Mouse (Mus musculus) right cerebral cortex, postnatal 25 days (tissue): Measurements from ENCODE around the gene Gabarapl2.

Experiments used
- DNase-seq: peaks from one replicate; pipeline ENCODE4 v3.0.0; 2022

Gabarapl2 gene

GRCm38 (mm10) chr8:111940171-111941100 lies at the start of gene Gabarapl2:
Gene Gabarapl2, plus strand, starts transcription at chr8:111940703.
- peak; percentile 97 for DNase-seq

GRCm38 (mm10) chr8:111890911-111891303 lies 49.6 kb upstream of the Gabarapl2 start:
- no peak for DNase-seq

DNA sequence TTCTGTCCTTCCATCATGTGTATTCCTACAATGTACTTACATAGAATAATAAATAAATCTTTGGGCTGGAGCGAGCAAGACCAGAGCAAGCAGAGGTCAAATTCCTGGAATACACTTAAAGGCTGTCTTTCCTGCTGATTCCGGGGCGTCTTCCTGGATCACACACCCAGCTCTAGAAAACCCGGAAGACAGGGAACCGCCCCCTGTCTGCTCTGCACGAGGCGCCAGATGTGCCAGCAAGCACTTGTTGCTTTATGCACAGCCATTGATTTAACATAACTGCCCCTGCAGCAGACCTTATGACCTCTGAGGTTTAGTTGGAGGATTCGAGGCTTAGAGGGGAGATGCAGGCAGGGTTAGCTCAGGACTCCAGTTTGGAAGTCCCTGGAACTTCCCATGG lies 48.5 kb upstream of the Gabarapl2 start:
- DNase-seq, result no peak

DNA sequence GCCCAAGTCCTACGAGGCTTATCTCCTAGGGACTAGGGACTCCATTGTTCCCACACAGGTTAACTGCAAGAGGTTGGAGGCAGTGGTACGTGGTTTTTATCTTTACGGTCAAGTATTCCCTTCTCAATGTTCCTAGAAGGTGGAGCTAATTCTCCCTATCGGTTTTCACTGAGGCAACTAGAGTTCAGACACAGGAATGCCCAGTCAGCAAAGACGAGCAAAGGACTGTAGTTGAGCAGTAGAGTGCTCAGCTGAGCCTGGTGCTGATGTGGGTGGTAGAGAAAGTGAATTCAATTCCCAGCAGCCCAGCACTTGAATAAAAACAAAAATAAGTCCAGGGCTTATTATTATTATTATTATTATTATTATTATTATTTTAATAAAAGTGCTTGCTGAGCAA lies 47.9 kb upstream of the Gabarapl2 start:
- no peak for DNase-seq

- DNase-seq, result no peak
Observed at GRCm38 (mm10) chr8:111894955-111895354, 45.5 kb upstream of the Gabarapl2 start.

GRCm38 (mm10) chr8:111898586-111898985 lies 41.9 kb upstream of the Gabarapl2 start:
- DNase-seq, result no peak

DNA sequence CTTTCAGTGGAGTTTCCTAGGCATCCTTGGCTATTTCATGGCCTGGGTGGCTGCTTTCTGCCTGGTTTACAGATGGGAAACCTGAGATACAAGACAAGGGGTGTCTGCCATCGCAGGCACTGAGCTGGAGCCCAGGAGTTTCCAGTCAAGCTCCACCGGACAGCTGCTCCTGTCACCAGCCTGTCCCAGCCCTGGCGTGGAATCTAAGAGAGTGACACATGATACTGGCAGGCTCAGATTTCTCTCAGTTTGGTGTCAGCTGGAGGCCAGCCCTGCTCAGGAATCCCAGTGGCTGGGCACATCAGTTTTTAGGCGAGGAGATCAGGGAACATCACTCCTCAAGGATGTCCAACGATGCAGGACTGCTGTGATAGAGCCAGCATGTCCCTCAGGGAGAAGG lies 38.4 kb upstream of the Gabarapl2 start:
- DNase-seq, result no peak

DNA sequence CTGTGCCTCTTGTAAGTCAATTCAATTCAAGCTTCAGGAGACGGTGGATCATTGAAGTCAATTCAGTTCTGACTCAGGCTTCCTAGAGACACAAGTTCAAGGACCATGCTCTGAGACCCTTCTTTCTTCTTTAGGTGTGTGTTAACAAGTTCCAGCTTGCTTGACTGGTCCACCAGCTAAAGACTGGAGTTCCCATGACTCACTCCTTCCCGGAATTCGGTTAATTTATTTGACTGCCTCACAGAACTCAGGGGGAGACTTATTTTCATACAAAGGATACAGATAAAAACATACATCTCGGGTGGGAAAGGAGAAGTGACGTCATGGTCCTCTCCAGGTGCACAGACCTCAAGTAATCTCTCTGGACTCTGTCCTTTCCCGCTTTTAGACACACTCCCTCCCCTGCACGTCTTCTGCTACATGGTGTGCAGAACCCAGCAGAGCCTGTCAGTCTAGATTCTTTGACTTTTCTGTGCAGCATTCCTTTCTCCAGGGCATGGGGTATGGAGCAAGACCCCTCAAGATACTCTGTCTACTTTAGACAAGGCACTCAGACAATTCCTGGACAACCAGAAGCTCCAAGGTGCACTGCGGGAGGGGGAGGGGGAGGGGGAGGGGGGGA lies 34.9 kb upstream of the Gabarapl2 start:
- no peak for DNase-seq

DNA sequence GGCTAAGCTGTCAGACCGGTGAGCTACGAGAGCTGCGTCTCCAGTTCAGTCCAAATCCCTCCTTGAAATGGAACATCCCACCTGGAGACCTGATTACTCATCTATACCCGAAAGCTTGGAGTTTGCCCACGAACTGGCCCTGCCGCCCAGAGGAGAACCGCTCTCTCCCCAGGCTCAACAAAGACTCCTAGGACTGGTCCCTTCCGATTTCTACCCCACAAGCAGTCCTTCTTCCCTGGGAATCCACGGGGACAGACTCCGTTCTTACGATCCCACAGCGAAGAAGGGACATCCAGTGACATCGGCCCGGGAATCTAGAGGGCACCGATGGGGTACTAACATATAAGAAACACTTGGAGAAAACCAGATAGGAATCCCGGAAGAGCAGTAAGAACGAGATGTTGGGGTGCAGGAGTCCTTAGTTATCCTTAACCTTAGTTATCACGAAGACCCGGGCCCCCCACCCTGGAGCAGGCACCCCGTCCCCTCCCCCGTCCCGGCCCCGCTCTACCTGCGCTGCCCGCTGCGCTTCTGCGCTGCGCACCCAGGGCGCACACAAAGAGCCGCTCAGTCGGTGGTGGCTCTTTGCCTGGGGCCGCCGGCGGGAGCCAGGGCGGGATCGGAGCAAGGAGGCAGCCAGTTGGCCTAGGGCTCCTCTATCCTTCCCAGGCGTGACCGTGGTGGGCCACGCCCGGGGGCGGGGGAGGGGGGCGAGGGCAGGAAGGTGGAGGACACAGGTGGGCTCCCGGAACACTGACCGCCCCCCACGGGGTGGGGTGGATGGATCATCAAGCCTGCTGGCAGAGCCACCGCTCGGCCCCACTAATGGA lies 30.7 kb upstream of the Gabarapl2 start, which contains the start of gene Chst5:
TSS of gene Chst5 (minus strand) at position 827 of the 830 bp plus-strand sequence.
- no peak for DNase-seq

DNA sequence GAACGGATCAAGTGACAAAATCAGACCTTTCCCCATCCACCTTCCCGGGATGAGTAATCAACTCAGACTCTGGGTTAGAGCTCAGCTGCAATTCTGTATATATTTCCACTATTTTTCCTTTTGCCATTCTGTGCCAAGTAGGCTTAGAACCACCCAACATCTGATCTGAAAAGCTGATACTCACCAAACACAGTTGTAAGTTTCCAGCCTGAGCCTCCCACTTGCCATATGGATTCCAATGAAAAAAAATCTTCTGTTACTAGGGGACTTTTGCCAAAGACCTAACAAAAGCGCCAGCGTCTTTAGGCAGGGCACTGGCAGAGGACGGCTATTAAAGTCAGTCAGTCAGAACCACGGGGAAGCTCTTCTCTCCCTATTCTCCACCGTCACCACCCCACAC lies 28.9 kb upstream of the Gabarapl2 start:
- DNase-seq, result no peak

- DNase-seq, result no peak
Observed at GRCm38 (mm10) chr8:111912860-111913432, 27.6 kb upstream of the Gabarapl2 start.

- DNase-seq, result no peak
Observed at GRCm38 (mm10) chr8:111919663-111920062, 20.8 kb upstream of the Gabarapl2 start.

- no peak for DNase-seq
Observed at GRCm38 (mm10) chr8:111920971-111921370, 19.5 kb upstream of the Gabarapl2 start.

DNA sequence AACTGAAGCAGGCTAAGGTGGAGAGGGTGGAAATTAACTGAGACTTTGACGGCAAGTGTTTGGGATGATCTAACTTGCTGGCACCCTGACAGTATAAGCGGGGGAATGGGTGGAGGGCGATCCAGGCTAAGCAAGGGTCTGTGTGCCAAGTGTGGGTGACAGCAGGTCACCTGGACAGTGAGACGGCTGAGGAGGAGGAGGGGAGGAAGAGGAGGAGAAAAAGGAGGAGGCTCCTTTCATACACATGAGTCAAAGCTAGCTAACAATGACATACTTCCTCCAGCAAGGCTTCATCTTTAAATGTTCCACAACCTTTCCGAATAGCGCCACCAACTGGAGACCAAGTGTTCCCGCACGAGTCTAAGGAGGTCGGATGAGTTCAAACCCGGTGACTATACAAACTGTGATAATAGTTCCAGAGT lies 17.1 kb upstream of the Gabarapl2 start:
- no peak for DNase-seq

GRCm38 (mm10) chr8:111924976-111925375 lies 15.5 kb upstream of the Gabarapl2 start:
- no peak for DNase-seq

DNA sequence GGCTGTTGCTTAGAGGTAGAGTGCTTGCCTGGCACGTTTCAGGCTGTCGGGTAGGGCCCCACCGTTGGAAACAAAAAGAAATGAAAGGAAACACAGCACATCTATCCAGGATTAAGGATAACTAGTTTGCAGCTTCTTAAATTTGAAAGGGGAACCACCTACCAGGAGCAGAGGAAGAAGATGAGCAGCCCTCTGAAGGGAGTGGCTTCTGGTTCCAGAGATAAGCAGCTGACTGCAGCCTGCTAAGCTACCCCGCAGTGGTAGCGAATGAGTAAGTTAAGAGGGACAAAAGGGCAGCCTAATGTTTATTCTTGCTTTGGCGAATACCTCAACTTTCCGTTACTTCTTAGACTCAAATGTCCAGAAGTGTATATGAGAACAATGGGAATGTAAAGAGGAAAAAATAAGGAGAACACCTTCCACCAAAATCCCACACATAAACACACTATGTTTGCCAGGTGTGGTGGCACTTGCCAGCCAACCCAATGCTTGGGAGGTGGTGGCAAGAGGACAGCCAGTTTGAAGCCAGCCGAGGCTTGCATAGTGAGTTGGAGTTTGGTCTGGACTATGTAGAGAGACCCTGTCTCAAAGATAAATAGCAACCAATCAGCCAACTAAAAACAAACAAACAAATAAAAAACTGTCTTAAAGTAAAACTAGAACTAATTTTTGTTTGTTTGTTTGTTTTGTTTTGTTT lies 10.7 kb upstream of the Gabarapl2 start:
- DNase-seq, result no peak

DNA sequence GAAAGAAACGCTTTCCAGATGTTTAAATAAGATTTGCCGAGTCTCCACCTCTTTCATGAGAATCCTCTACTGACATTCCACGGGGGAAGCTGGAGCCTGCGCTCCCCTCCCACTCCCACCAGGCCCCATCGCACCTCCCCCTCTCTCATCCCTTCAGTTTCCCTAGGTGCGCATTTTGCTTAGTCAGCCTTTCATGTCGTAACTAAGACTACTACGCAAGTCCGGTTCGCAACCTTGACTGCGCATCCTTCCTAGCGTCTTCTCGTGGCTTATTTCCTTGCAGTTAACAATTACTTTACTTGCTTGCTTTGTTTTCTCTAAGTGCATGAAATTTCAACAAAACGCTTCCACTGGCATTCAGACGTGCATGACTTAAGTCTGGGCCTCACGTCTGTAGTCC lies 8.8 kb upstream of the Gabarapl2 start:
- DNase-seq, result no peak

DNA sequence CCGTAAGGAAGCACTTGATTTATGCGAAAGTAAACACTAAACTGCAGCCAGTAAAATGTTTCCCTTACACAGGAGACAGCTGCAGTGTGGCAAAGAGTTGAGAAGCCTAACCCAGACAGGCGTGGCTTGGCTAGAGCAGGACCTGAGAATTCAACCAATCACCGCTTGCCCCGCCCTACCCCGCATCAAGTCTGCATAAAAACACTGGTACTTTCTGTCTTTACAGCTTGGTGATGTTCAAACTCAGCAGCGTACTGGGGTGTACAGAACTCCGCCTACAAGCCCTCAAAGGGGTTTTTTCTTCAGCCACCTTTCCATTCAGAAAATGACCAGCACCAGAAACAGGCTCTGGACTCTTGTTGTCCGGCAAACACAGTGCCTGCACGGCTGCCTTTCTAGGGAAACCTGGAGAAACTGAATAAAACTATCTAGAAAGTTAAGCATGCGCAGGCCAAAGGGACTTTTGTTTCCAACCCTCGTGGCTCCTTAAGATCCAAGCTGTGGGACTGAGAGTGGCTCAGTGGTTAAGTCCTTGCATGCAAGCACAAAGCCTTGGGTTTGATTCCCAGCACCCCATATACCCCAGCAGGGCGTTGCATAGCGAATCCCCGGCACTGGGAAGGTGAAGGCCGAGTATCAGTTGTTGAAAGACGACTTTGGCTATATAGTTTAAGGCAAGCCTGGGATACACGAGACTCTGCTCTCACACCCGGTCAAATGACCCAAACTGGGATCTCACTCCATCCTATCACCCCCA lies 7.7 kb upstream of the Gabarapl2 start:
- DNase-seq, result no peak

GRCm38 (mm10) chr8:111933348-111934076 lies 7.0 kb upstream of the Gabarapl2 start, which contains the start of gene Tmem231:
Gene Tmem231, minus strand, starts transcription at chr8:111933881.
- peak; percentile 89 for DNase-seq

- DNase-seq, result no peak
Observed at GRCm38 (mm10) chr8:111934201-111934600, 6.3 kb upstream of the Gabarapl2 start.

GRCm38 (mm10) chr8:111937184-111937583 lies 3.3 kb upstream of the Gabarapl2 start:
- no peak for DNase-seq
